Mouse (Mus musculus) thymus, adult 2 months (tissue): ENCODE measurements at regions not wholly inside any gene's neighbourhood (a gene's known extent, or its start where the extent isn't known, plus 50 kb on each side); places are given as distances from the start of the nearest gene placed in this dataset.

Source experiments
- CTCF ChIP-seq: fragments of 200-500 bp; IDR thresholded peaks from 2 replicates; pipeline ENCODE4 v1.5.1; 2012; ENCODE audit warnings: mild to moderate bottlenecking, control low read depth, low read length, moderate library complexity, borderline replicate concordance; ENCODE audit not compliant: control insufficient read depth, poor library complexity, insufficient read depth; ENCODE audit errors: extremely low read depth
- POLR2A ChIP-seq: fragments of 200-500 bp; IDR thresholded peaks from 2 replicates; pipeline ENCODE4 v1.6.1; 2012; ENCODE audit warnings: mild to moderate bottlenecking, low read length, control low read depth, moderate library complexity; ENCODE audit not compliant: control insufficient read depth, poor library complexity, insufficient read depth; ENCODE audit errors: extremely low read depth

GRCm38 (mm10) chr6:88981544-88981943 is 79.5 kb downstream of the Tpra1 start:
- no peak for TF ChIP-seq CTCF
- no peak for TF ChIP-seq POLR2A
